Mouse (Mus musculus) c-Kit-positive CD71-positive TER-119-negative erythroid progenitor cells, embryonic 14.5 days (primary cell): ENCODE measurements around the gene Fam43a.

Source experiments
- DNase-seq: peaks from one replicate; pipeline ENCODE4 v3.0.0-alpha.2; 2013; ENCODE audit warnings: low read depth

Gene Fam43a

DNA sequence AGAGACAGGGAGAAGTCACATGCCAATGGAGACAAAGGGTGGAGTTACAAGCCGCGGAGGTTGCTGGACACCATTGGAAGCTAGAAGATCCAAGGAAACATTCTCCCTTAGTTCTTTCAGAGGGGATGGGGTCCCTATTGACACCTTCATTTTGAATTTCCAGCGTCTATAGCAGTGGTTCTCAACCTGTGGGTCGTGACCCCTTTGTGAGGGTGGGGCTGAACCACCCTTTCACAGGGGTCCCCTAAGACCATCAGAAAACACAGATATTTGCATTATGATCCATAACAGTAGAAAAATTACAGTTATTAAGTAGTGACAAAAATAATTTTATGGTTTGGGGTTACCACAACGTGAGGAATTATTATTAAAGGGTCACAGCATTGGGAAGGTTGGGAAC is 30.0 kb downstream of the Fam43a start:
- no peak for DNase-seq

DNA sequence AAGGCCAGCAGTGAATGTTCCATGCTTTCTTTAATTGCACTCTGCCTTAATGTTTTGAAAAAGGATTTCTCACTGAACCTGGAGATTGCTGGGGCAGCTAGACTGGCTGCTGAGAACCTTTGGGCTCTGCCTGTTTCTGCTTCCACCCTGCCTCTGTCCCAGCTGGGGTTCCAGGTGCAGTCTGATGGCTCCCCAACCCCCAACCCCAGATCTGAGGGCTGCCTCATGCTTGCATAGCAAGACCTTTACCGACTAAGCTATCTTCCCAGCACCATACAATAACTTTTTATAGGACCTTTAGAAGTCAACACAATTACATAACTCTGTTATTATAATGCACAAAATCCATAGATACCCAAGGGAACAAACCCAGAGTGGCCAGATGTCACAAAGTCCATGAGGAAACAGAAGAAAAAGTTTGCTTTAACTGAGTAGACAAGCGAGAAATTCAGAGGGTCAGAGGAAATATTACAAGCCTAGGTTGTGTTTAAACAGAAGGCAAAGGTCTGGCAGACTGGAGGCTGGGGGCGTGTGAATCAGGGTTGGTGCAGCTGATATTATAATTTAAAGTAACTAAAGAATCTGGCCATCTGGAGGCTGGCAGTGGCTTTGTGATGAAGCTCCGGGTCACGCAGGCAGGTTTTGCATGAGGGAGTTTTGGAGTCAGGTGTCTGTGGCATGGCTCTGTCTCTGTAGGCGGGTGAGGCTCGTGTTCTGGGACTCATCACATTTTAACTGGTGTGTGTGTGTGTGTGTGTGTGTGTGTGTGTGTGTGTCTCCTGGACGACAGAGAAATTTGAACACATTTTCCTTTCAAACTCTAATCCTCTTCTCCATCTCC is 34.6 kb downstream of the Fam43a start:
- DNase-seq: no peak

DNA sequence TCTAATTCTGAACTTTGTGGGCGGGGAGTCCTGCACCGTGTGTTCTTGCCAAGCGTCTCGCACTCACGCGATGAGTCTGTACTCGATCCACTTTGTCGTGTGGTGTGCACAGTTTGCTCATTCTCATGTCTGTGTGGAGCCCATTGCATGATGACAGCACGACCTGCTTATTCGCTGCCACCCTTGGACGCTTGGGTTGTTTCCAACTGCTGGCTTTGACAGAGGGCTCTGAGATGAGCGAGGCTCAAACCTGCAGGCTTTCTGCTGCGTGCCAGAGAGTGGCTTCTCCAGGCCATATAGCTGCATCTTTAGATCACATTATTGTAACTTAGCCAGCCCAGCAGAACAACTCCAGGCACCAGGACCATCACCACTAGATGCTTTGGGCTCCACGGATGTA is 39.1 kb downstream of the Fam43a start:
- no peak for DNase-seq

DNA sequence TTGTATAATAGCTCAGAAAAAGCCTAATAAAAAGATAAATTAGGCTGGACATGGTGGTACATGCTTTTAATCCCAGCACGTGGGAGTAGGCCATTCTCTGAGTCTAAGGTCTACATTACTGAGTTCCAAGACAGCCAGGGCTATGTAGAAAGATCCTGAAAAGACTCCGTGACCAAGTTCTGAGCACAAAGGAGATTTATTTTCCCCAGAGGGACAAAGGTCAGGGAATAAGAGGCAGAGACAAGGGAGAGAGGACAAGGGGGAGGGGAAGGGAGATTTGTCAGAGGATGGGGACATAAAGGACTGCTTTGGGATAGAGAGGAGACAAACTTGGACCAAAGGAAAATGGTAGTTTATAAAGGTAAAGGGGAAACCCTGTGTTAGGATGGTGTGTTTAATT is 41.1 kb downstream of the Fam43a start:
- no peak for DNase-seq

DNA sequence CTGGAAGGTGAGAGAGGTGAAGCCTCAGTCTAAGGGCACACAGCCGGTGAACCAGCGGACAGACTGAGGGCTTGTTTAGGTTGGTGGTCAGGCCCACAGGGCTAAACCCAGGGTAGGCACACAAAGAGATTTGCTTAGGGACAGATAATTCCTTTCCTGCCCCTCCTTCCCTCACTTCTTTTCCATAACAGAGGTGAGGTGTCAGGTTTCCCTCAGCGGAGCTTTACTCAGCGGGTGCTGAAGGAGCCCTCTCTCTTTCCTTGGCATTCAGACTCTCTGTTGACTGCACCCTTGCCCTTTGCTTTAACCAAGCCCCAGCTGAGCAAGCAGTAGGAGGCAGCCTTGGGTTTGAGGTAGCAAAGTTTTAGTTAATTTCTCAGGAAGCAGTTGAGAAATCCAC is 41.9 kb downstream of the Fam43a start:
- DNase-seq: no peak

DNA sequence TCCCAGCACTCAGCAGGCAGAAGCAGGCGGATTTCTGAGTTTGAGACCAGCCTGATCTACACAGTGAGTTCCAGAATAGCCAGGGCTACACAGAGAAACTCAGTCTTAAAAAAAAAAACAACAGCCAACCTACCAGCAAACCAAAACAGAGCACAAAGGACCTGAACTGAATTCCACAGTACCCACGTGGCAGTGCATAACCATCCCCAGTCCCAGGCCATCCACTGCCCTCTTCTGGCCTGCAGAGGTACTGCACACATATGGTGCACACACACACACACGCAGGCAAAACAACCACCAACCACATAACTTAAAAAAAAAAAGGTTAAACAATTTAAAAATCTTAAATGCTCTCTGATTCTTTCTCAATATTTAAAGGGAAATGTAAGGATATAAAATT is 42.7 kb downstream of the Fam43a start:
- no peak for DNase-seq

DNA sequence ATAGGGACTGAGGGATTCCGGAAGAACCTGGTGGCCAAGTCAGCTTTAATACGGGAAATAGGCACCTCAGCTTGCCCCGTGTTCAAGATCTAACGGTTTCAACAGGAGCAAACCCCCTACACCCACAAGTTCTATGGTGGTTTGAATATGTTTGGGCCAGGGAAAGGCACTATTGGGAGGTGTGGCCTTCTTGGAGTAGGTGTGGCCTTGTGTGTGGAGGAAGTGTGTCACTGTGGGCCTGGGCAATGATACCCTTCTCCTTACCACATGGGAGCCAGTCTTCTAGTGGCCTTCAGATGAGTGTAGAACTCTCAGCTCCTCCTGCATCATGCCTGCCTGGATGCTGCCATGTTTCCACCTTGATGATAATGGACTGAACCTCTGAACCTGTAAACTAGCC is 45.5 kb downstream of the Fam43a start:
- DNase-seq: no peak

DNA sequence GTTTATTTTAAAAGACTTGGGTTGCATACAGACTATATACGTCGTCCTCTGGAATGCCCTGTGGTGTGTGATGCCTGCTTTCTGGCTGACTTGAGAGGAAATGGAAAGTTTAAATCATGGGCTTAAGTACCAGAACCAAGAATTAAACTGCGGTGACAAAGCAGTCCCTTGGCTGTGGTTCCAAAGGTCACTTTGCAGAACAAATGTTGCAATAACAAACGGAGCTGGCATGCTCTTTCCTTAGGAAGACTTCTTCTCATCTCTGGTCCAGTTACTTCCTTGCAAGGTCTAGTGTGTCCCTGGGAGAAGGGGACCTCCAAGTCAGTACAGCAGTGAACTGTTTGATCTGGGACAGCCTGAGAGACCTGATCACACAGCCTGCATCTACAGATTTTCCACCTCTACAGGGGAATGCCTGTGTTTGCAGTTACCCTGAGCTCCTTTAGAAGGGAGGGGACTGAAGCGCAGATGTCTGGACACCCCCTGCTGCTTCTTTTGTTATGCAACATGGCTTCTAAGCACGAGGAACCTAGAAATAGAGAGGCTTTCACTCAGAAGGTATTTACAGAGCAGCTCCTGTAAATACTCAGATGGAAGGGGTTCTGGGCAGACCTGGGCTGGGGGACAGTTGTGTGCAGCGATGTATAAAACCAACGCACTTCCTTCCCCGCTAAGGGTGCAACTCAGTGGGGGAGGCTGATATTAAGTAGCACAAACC is 46.5 kb downstream of the Fam43a start:
- no peak for DNase-seq

DNA sequence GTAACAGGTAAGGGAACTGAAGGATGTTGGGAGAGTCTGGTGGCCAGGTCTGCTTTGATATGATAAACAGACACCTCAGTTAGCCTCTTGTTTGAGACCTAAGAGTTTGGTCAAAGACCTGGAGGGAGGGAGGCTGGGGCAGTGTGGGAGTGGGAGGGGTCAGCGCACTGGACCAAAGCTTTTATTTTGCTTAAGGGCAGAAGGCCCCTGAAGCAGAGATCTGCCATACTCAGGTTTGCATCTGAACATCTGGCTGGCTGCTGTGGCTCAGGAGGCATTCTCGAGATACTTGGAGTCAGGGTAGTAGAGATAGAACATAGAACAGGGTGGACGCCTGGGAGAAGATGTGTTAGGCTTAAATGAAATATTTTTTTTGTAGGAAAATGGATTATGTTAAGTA is 47.3 kb downstream of the Fam43a start:
- DNase-seq: no peak

DNA sequence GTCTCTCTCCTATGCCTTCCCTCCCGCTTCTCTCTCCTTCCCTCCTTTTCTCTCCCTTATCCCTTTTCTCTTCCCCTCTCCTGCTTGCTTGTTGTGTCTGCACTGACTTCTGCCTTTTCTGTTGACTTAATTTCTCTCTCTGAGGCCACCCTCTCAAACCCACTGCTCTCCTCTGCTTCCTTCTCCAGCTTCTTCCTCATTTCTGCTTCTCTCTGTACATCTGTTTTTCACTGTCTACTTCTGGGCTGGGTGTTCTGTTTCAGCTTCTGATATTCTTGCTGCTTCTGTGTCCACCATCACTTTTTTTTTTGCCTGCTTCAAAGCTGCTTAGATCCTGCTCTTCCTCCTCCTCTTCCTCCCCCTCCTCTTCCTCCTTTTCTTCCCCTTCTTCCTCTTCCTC is 51.8 kb downstream of the Fam43a start:
- no peak for DNase-seq
